Mouse (Mus musculus) small intestine, adult 2 months (tissue): ENCODE results near the gene Fgd2.

Experiments used
- CTCF ChIP-seq: fragments of 200-500 bp; IDR thresholded peaks from 2 replicates; pipeline ENCODE4 v1.5.1; 2012; ENCODE audit warnings: low read depth, mild to moderate bottlenecking, control low read depth, inconsistent platforms, low read length, moderate library complexity, mixed read lengths; ENCODE audit not compliant: insufficient replicate concordance, insufficient read length; ENCODE audit errors: extremely low read depth
- POLR2A ChIP-seq: fragments of 200-500 bp; IDR thresholded peaks from 2 replicates; pipeline ENCODE4 v1.6.1; 2012; ENCODE audit warnings: low read depth, mild to moderate bottlenecking, control low read depth, inconsistent platforms, low read length, moderate library complexity

DNA sequence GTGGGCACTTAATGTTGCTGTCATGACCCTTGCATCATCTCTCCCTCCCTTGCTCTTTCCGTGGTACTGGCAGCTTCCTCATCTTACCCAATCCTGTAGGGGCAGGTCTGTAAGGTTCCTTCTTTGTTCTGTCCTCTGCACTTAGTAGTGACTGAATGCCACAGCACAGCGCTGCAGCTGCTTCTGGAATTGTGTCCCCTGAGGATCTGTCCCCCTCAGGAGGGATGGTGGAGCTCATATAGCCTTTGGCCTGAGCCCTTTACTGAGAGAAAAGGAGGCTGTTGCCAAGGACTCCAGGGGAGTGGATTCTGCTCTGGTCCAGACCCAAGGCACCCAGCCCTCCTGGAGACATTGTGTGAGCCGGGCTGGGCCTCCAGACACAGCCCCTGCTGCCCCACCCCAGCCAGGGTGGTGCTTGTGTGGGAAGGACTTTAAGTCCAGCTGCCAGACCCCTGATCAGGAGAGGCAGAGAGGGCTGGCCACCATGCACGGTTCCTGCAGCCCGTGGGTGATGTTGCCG is 41.9 kb upstream of the Fgd2 start:
- TF ChIP-seq CTCF, result no peak
- no peak for TF ChIP-seq POLR2A
